Mouse (Mus musculus): ENCODE data around the gene Olfr659.

DNA sequence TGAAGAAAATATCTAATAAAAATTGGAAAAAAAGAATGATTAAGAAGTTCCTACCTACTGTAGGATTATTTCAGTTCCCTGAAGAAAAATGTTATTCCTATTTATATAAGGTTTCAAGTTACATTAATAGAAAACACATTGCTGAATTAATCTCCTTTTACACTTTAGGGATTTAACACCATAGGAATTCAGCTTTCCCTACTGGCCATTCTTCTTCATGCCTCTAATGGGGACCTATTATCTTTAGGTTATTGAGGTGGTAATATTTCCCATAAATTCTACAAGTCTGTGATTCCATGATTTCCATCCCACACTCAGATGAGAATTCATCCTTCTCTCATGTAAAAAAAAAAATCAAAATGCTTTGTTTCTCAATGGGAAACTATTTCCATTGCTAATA is 42.1 kb upstream of the Olfr659 start, which contains the start of gene Olfr657:
- TF ChIP-seq CTCF (IDR thresholded peaks at IDR 0.05; ENCODE audit: low read depth, low read length) (no peak), POLR2A (IDR thresholded peaks at IDR 0.05; ENCODE audit: insufficient read depth, low read length) (no peak)
